Mouse (Mus musculus) ES-E14 (cell line): ENCODE results near the gene Chrm3. TPM values are rescaled to one million over a fixed set of nuclear protein-coding genes. Genes with fewer than 3 reads are reported as not detected.

Experiments used
- DNase-seq: peaks from one replicate; pipeline ENCODE4 v3.0.0-alpha.2; 2013; ENCODE audit warnings: low read depth, low spot score
- H3K27ac ChIP-seq: 2 replicates; pipeline ENCODE4 v1.5.1; 2012; ENCODE audit warnings: low read depth, mild to moderate bottlenecking, low read length, moderate library complexity, mixed read lengths; ENCODE audit not compliant: poor library complexity, insufficient read depth, severe bottlenecking
- H3K36me3 ChIP-seq: 2 replicates; pipeline ENCODE4 v1.6.1; 2012; ENCODE audit warnings: mild to moderate bottlenecking, low read length, moderate library complexity, mixed read lengths; ENCODE audit not compliant: control insufficient read depth, poor library complexity, insufficient read depth, severe bottlenecking
- H3K4me1 ChIP-seq, 2 experiments: fragments of 150-350 bp in 1 of 2; sonication (generic) in 1 of 2; 2 replicates each; pipeline ENCODE4 v1.6.1; 2012; ENCODE audit warnings: low read length in 2 of 2, mild to moderate bottlenecking in 1 of 2, mixed read lengths in 1 of 2; ENCODE audit not compliant: control insufficient read depth in 2 of 2, insufficient read depth in 2 of 2, poor library complexity in 1 of 2
- H3K4me3 ChIP-seq, 2 experiments: fragments of 150-350 bp in 1 of 2; sonication (generic) in 1 of 2; 2 replicates each; pipeline ENCODE4 v1.5.1; 2012; ENCODE audit warnings: low read length in 2 of 2, low read depth in 1 of 2, mild to moderate bottlenecking in 1 of 2, mixed read lengths in 1 of 2; ENCODE audit not compliant: insufficient read depth in 1 of 2, poor library complexity in 1 of 2, severe bottlenecking in 1 of 2
- H3K9ac ChIP-seq: 2 replicates; pipeline ENCODE4 v1.6.1; 2012; ENCODE audit warnings: low read depth, mild to moderate bottlenecking, low read length, mixed read lengths; ENCODE audit not compliant: poor library complexity, insufficient read depth, severe bottlenecking
- H3K9me3 ChIP-seq: fragments of 150-350 bp; sonication (generic); 2 replicates; pipeline ENCODE4 v1.6.1; 2012; ENCODE audit warnings: low read depth, mild to moderate bottlenecking, low read length; ENCODE audit not compliant: control insufficient read depth, insufficient read depth
- CHD2 ChIP-seq: IDR thresholded peaks from 2 replicates; pipeline ENCODE4 v1.6.1; 2014; ENCODE audit warnings: mild to moderate bottlenecking, low read depth, low read length, inconsistent platforms
- HCFC1 ChIP-seq: IDR thresholded peaks from 2 replicates; pipeline ENCODE4 v1.6.1; 2012; ENCODE audit warnings: low read length, inconsistent platforms, borderline replicate concordance; ENCODE audit not compliant: insufficient read depth
- MAFK ChIP-seq: IDR thresholded peaks from 2 replicates; pipeline ENCODE4 v1.6.1; 2014; ENCODE audit warnings: mild to moderate bottlenecking, low read depth, low read length, inconsistent platforms; ENCODE audit not compliant: insufficient read depth
- ZC3H11A ChIP-seq: IDR thresholded peaks from 2 replicates; pipeline ENCODE4 v1.6.1; 2012; ENCODE audit warnings: low read depth, mild to moderate bottlenecking, inconsistent platforms, low read length, borderline replicate concordance
- ZNF384 ChIP-seq: IDR thresholded peaks from 2 replicates; pipeline ENCODE4 v1.6.1; 2012; ENCODE audit warnings: low read depth, low read length, inconsistent platforms
- in situ Hi-C, 2 experiments: fragments of 600-800 bp; cut with MboI; formaldehyde crosslinking; loops; one replicate each; pipeline ENCODE4 v1.15.1; 2025; ENCODE audit warnings: low sequenced_read_pairs in 2 of 2, inconsistent platforms in 1 of 2; ENCODE audit not compliant: unreplicated experiment in 2 of 2
- total RNA-seq: library from RNA; depleted of rRNA; stranded (reverse); fragments of 300-350 nt; gene quantifications from 2 replicates; pipeline ENCODE4 v1.2.3, GENCODE M21; 2012

Gene Chrm3
- total RNA-seq, 1 experiment, result 2.7 TPM

- in situ Hi-C loops, result loop anchor here (25.0 kb wide), 2 partner anchors 451 to 651 kb away; no protein-coding TSS in a partner anchor
- H3K27ac ChIP-seq, result no peak overlapping the region
- no peak for DNase-seq
These were observed 474.0 kb downstream of the Chrm3 start for GRCm38 (mm10) chr13:9886465-9887135.

DNA sequence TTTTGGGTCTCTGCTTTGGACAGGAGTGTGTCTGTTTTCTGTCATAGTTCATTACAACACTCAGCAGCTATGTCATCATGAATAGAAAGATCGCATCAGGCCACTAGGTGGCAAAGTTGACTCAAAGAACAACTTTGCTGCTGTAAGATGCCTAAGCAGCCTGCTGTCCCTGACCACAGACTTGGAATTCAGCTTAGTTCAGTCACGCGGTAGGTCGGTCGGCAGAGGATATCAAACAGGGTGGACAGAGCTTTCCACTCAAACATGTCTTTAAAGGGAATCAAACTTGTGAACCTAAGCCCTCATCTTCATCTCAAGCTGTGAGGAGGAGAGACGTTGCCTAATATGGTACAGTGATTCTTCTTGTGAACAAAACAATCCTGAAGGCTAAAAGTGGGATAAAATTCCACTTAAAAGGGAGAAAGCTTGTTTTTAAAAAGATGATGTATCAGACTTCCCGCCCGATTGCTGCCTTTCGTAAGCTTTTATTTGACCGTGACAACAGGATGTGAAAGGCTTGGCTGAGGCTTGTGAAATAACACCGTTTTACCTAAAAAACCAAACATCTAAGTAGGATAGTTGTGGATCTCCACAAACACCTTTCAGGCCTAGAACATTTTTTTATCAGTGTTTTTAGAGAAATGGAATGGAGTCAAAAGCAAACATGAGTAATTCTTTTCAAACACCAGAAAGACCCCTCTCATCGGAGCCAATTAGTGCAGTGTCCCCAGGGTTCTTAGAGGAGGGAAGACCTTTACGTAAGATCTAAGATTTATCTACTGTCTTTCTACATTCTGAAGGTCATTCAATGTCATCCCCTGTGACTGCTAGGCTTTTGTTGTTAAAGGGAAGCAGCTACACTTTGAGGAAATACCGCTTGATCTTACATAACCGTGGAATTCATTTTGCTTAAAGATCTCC is 478.0 kb downstream of the Chrm3 start:
- H3K9me3 ChIP-seq, result no peaks in the 10 kb centered on the region
- TF ChIP-seq ZC3H11A (peak; percentile 87), MAFK (no peak)
- no peaks in the 10 kb centered on the region for H3K36me3 ChIP-seq
- no peaks in the 10 kb centered on the region for H3K4me1 ChIP-seq
- H3K27ac ChIP-seq, result no peak overlapping the region
- DNase-seq, result peak; percentile 36
- no peak overlapping the region for H3K9ac ChIP-seq
- H3K4me3 ChIP-seq, result no peak overlapping the region
- in situ Hi-C loops, result loop anchor here (25.0 kb wide), 2 partner anchors 455 to 655 kb away; no protein-coding TSS in a partner anchor

More at GRCm38 (mm10) chr13:9886465-9887135, 474.0 kb downstream of the Chrm3 start:
- H3K9ac ChIP-seq, result no peak overlapping the region
- H3K4me3 ChIP-seq, result no peak overlapping the region
- no peaks in the 10 kb centered on the region for H3K4me1 ChIP-seq
- H3K9me3 ChIP-seq, result no peaks in the 10 kb centered on the region
- H3K36me3 ChIP-seq, result no peaks in the 10 kb centered on the region
- TF ChIP-seq ZNF384, result no peak
- no peak for TF ChIP-seq HCFC1
- no peak for TF ChIP-seq ZC3H11A
- TF ChIP-seq CHD2, result no peak

DNA sequence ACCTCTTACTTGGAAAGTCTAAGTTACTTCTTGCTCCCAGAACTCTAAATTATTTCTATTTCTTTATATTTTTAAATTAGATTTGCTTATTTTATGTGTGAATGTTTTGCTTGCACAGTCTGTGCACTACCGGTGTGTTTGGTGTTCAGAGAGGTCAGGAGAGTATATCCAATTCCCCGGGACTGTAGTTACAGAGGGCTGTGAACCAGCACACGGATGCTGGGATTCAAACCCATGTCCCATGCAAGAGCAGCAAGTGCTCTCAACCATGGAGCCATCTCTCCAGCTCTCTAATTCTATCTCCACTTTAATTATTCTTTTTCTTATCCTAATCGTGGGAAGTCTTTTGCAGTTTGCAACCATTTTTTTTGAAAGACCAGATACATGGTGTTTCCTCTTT is 478.7 kb downstream of the Chrm3 start:
- no peaks in the 10 kb centered on the region for H3K36me3 ChIP-seq
- no peaks in the 10 kb centered on the region for H3K4me1 ChIP-seq
- no peak for DNase-seq
- H3K9ac ChIP-seq, result no peak overlapping the region
- no peaks in the 10 kb centered on the region for H3K9me3 ChIP-seq
- TF ChIP-seq ZNF384, result no peak
- no peak for TF ChIP-seq ZC3H11A
- TF ChIP-seq CHD2, result no peak
- no peak for TF ChIP-seq HCFC1
- no peak for TF ChIP-seq MAFK
- in situ Hi-C loops, result loop anchor here (25.0 kb wide), 2 partner anchors 455 to 655 kb away; no protein-coding TSS in a partner anchor
- no peak overlapping the region for H3K27ac ChIP-seq
- no peak overlapping the region for H3K4me3 ChIP-seq

DNA sequence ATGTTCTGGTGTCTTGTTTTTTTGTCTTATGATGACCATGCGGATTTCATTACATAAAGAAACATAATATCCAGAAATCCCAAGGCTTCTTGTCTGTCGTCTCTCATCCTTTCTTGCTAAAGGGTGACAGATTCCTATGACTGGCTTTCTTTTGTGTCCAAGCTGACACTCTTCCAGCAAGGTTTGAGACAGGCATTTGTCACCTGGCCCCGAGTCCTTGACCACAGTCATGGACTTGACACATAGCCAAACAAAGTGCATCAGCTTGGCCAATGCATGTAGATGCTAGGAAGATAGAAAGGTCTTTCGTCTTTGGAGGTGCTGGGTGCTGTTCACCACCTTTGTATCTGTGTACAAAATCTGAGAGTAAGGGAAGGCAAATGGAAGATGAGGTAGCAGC is 480.2 kb downstream of the Chrm3 start:
- Histone ChIP-seq H3K36me3 (no peaks in the 10 kb centered on the region), H3K9me3 (no peaks in the 10 kb centered on the region), H3K9ac (no peak overlapping the region), H3K4me3 (no peak overlapping the region), H3K27ac (no peak overlapping the region), H3K4me1 (no peaks in the 10 kb centered on the region)
- DNase-seq, result no peak
- in situ Hi-C loops, result loop anchor here (25.0 kb wide), 2 partner anchors 457 to 657 kb away; no protein-coding TSS in a partner anchor
- TF ChIP-seq HCFC1 (no peak), CHD2 (no peak), ZC3H11A (no peak), MAFK (no peak), ZNF384 (no peak)
